Mouse (Mus musculus): ENCODE data around the gene Irgm2. TPM values are rescaled to one million over a fixed set of nuclear protein-coding genes. Genes with fewer than 3 reads are reported as not detected.
"Not testable (repeated sequence)": the region's sequence is repeated elsewhere in the genome, so short reads cannot be mapped to it uniquely, and the experiment has no call there.

The Irgm2 gene
- 0.67 and 0.98 TPM in 2 replicates for polyA plus RNA-seq (2015; fragmentation: Nextera tagmentation; extraction: Ambion mirVana)

DNA sequence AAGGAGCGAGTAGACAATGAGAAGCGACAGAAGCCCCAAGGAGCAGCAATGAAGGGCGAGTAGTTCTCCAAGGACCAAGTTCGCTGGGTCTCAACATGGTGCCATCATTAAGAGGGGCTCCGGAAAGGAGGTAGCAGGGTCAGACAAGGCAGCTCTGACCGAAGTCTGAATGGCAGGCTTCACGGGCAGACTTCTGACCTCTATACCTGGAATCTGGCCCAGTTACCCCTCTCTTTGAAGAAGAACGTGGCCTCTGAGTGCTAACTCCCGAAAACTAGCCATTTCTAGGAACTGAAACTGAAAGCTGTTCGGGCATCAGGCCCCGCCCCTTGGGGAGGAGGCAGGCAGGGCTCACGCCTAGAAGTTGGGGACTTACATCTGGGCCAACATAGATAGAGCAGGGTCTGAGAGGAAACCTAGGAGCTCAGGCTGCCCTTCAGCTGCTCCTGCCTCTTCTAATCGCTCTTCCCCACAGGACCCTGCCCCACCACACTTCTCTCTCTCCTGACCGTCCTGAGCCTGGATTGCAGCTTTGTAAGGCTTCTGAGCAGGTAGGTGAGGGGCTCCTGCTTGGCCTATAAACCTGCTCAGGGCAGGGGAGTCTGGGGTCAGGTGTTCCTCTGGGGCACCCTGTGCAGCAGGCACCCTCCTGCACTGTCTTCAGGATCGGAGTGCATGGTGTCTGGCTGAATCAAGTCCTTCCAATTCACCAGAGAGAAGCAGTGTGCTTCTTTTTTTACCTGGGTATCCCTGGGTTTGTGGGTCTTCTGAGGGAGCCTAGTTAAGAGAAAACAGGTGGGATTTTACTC lies at the start of gene Irgm2, which contains the start of gene Igtp:
Irgm2 (plus strand) TSS at position 390 of the 809 bp plus-strand sequence.
Igtp (plus strand) TSS at position 328 of the 809 bp plus-strand sequence.
- H3K4me3 ChIP-seq (replicated peaks), result peak within 1 kb of the TSS; percentile 42
- H3K36me3 ChIP-seq; H3K27ac ChIP-seq; ATAC-seq; H3K9me3 ChIP-seq; H3K27me3 ChIP-seq; H3K4me1 ChIP-seq (replicated peaks): not testable (repeated sequence)
- peak within 1 kb of the TSS; percentile 42; the same call in 1 of the 2 replicates for H3K9ac ChIP-seq (replicated peaks)
- peak within 1 kb of the TSS; percentile 55 for H3K4me2 ChIP-seq (replicated peaks)
- 14% methylated on average over 14 of the region's 15 CpGs for WGBS

- Histone ChIP-seq H3K4me1 (replicated peaks) (no peaks in the 10 kb centered on the region), H3K4me3 (replicated peaks) (no peak overlapping the region), H3K36me3 (peaks cover 81% of the 10 kb centered on the region), H3K4me2 (replicated peaks) (no peak overlapping the region), H3K9ac (replicated peaks) (no peak overlapping the region), H3K27me3 (no peaks in the 10 kb centered on the region), H3K9me3 (no peaks in the 10 kb centered on the region), H3K27ac (no peak overlapping the region)
- 94% methylated on average over 9 of the region's 9 CpGs for WGBS
- ATAC-seq, result no peak
Observed at GRCm38 (mm10) chr11:58155458-58155857, 44.0 kb upstream of the Irgm2 start.

- H3K4me2 ChIP-seq (replicated peaks), result no peak overlapping the region
- ATAC-seq, result no peak
- no peak overlapping the region for H3K4me3 ChIP-seq (replicated peaks)
- no peaks in the 10 kb centered on the region for H3K4me1 ChIP-seq (replicated peaks)
- H3K9me3 ChIP-seq, result no peaks in the 10 kb centered on the region
- H3K27me3 ChIP-seq, result no peaks in the 10 kb centered on the region
- WGBS, result 90% methylated on average over 3 of the region's 3 CpGs
- no peak overlapping the region for H3K27ac ChIP-seq
- peaks cover 80% of the 10 kb centered on the region for H3K36me3 ChIP-seq
- H3K9ac ChIP-seq (replicated peaks), result no peak overlapping the region
Observed at GRCm38 (mm10) chr11:58156871-58157270, 42.5 kb upstream of the Irgm2 start.

DNA sequence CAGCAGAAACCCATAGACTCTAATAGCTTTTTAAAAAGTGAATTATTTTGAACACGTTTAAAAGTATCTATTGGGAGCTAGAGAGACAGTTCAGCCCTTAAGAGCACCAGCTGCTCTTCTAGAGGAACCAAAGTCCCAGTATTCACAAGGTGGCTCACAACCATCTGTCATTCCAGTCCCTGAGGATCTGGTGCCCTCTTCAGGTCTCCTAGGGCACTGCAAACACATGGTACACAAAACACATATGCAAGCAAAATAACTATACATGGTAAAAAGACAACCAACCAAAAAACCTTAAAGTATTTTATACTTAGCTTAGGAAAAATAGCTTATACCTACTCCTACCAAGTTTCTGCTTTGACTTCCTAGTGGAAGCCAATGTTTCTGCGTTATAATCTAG lies 34.3 kb upstream of the Irgm2 start:
- Histone ChIP-seq H3K36me3 (peaks cover 56% of the 10 kb centered on the region), H3K27me3 (no peaks in the 10 kb centered on the region), H3K4me2 (replicated peaks) (no peak overlapping the region), H3K9me3 (no peaks in the 10 kb centered on the region), H3K4me3 (replicated peaks) (no peak overlapping the region), H3K4me1 (replicated peaks) (peaks cover 8% of the 10 kb centered on the region), H3K27ac (no peak overlapping the region), H3K9ac (replicated peaks) (no peak overlapping the region)
- no peak for ATAC-seq
- WGBS, result 94% methylated on average over 2 of the region's 2 CpGs

DNA sequence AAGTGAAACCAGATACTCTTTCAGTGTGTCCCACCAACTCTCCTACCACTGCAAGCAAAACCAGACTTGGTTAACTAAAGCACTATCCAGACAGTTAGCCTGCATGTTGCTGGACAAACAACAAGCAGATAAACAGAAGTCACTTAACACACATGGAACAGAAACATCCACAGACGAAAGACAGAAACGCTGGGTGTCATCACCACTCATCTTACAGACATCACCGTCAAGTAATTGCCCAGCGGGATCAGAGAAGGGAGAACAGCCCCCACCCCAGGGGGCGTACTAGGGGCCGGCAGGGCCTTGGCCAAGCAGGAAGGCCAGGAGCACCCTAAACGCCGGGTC lies 31.6 kb upstream of the Irgm2 start:
- H3K4me3 ChIP-seq (replicated peaks), result peak overlapping the region; percentile 78
- peak overlapping the region; percentile 82 for H3K9ac ChIP-seq (replicated peaks)
- ATAC-seq, result peak; percentile 3; the same call in 1 of the 2 replicates
- H3K27me3 ChIP-seq, result no peaks in the 10 kb centered on the region
- H3K27ac ChIP-seq, result peak overlapping the region; percentile 71
- H3K9me3 ChIP-seq, result no peaks in the 10 kb centered on the region
- H3K36me3 ChIP-seq, result peaks cover 36% of the 10 kb centered on the region
- peak overlapping the region; percentile 72 for H3K4me2 ChIP-seq (replicated peaks)
- peaks cover 21% of the 10 kb centered on the region for H3K4me1 ChIP-seq (replicated peaks)
- 0% methylated on average over 8 of the region's 8 CpGs for WGBS

DNA sequence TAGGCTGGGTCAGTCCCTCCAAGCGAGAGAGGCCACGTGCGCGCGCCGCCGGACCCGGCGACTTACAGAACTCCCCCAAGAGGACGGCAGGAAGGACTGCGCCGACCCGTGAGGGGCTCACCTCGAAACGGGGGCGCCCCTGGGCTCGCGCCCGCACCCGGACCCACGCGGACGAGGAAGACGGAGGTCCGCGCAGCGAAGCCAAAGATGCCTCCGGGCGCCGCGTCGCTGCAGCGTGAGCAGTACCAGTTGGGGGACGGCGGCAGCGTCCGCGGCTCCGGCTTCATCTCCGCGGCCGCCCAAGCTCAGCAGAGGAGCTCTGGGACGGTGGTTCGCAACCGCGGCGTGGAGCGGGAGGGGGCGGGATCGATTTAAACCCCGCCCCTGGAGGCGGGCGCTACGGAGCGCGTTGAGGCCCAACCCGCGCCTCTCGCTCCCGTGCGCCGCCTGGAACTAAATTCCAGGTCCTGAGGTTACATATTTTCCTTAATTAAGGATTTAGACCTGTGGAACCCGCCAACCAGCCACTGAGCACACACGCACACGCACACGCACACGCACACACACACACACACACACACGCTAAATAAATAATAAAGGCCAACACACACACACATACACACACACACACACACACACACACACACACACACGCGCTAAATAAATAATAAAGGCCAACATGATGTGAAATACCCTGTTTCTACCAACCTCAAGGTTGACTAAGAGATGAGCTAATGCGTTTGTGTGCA lies 31.1 kb upstream of the Irgm2 start, which contains the start of gene Gemin5:
Gemin5 (minus strand) TSS at position 373 of the 749 bp plus-strand sequence.
- peaks cover 22% of the 10 kb centered on the region for H3K4me1 ChIP-seq (replicated peaks)
- ATAC-seq, result peak; percentile 81
- peak within 1 kb of the TSS; percentile 72 for H3K4me2 ChIP-seq (replicated peaks)
- 1% methylated on average over 71 of the region's 71 CpGs for WGBS
- H3K4me3 ChIP-seq (replicated peaks), result peak within 1 kb of the TSS; percentile 78
- peak within 1 kb of the TSS; percentile 82 for H3K9ac ChIP-seq (replicated peaks)
- peaks cover 34% of the 10 kb centered on the region for H3K36me3 ChIP-seq
- H3K9me3 ChIP-seq, result no peaks in the 10 kb centered on the region
- H3K27me3 ChIP-seq, result no peaks in the 10 kb centered on the region
- H3K27ac ChIP-seq, result peak within 1 kb of the TSS; percentile 71

DNA sequence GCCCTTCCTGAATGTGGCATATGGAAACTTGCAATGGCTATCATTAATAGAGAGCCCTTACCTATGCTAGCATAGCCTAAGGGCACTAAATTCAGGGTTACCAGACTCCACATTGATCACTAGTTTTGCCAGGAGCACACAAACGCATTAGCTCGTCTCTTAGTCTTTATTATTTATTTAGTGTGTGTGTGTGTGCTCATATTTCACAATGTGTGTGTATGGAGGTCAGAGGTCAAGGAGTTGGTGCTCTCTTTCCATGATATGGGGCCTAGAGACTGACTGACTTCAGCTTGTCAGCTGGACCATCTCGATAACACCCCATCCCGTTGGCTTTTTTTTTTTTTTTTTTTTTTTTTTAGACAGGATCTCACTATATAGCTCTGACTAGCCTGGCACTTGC lies 29.8 kb upstream of the Irgm2 start:
- Histone ChIP-seq H3K27ac (no peak overlapping the region), H3K9me3 (no peaks in the 10 kb centered on the region), H3K36me3 (peaks cover 33% of the 10 kb centered on the region), H3K9ac (replicated peaks) (no peak overlapping the region), H3K4me1 (replicated peaks) (peaks cover 22% of the 10 kb centered on the region), H3K27me3 (no peaks in the 10 kb centered on the region), H3K4me3 (replicated peaks) (no peak overlapping the region), H3K4me2 (replicated peaks) (no peak overlapping the region)
- no peak for ATAC-seq
- WGBS, result 81% methylated on average over 4 of the region's 4 CpGs

DNA sequence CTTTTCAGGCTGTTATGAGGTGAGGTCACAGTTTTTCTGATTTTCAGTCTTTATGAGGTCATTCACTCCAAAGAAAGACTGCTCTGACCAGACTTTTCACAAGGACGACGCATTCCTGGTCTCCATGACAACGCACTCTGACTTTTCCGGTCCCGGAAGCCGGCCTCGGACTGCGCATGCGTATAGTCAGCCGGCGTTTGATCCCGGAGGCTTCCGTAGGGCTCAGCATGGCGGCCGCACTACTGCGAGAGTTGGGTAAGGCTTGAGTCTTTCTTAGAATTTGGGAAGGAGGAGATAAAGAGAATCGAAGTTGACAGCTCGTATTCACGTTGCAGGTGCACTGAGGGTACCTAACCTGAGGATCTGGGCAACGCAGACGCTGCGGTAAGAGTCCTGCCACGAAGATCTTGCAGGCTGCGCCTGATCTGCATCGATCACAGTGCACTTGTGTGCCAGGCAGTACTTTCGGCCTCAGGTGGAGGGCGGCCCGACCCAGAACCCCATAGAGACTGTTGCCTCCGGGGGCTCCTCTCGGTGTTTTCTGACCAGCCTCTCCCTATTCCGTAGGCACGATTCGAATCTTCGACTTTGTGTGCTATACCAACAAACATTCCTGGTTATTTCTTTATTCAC lies 27.8 kb upstream of the Irgm2 start, which contains the start of gene Mrpl22:
Mrpl22 (plus strand) TSS at position 203 of the 633 bp plus-strand sequence.
- Histone ChIP-seq H3K36me3 (peaks cover 33% of the 10 kb centered on the region), H3K9me3 (no peaks in the 10 kb centered on the region), H3K9ac (replicated peaks) (peak within 1 kb of the TSS; percentile 75), H3K4me2 (replicated peaks) (peak within 1 kb of the TSS; percentile 66), H3K27ac (0 out of 2 replicates have a peak within 1 kb of the TSS, but pooled peaks have one; percentile 22), H3K4me1 (replicated peaks) (peaks cover 22% of the 10 kb centered on the region), H3K27me3 (no peaks in the 10 kb centered on the region), H3K4me3 (replicated peaks) (peak within 1 kb of the TSS; percentile 67)
- under 1% methylated on average over 34 of the region's 34 CpGs for WGBS
- peak; percentile 75 for ATAC-seq

GRCm38 (mm10) chr11:58179563-58179962 lies 19.9 kb upstream of the Irgm2 start:
- 23% methylated on average over 3 of the region's 3 CpGs for WGBS
- Histone ChIP-seq H3K27ac (no peak overlapping the region), H3K4me2 (replicated peaks) (no peak overlapping the region), H3K27me3 (no peaks in the 10 kb centered on the region), H3K9ac (replicated peaks) (no peak overlapping the region), H3K4me3 (replicated peaks) (no peak overlapping the region), H3K9me3 (no peaks in the 10 kb centered on the region), H3K36me3 (peaks cover 60% of the 10 kb centered on the region), H3K4me1 (replicated peaks) (no peaks in the 10 kb centered on the region)
- ATAC-seq, result no peak

GRCm38 (mm10) chr11:58179986-58180385 lies 19.4 kb upstream of the Irgm2 start:
- H3K4me3 ChIP-seq (replicated peaks); H3K9me3 ChIP-seq; H3K27ac ChIP-seq; H3K27me3 ChIP-seq; H3K4me2 ChIP-seq (replicated peaks); ATAC-seq; H3K4me1 ChIP-seq (replicated peaks); H3K9ac ChIP-seq (replicated peaks): not testable (repeated sequence)
- H3K36me3 ChIP-seq, result peaks cover 56% of the 10 kb centered on the region
- 91% methylated on average over 6 of the region's 6 CpGs for WGBS

GRCm38 (mm10) chr11:58180756-58181155 lies 18.7 kb upstream of the Irgm2 start:
- Histone ChIP-seq H3K27ac (no peak overlapping the region), H3K4me3 (replicated peaks) (no peak overlapping the region), H3K9me3 (no peaks in the 10 kb centered on the region), H3K9ac (replicated peaks) (no peak overlapping the region), H3K4me1 (replicated peaks) (no peaks in the 10 kb centered on the region), H3K4me2 (replicated peaks) (no peak overlapping the region), H3K36me3 (peaks cover 48% of the 10 kb centered on the region), H3K27me3 (no peaks in the 10 kb centered on the region)
- ATAC-seq, result no peak
- WGBS, result 92% methylated on average over 7 of the region's 7 CpGs

- Histone ChIP-seq H3K27me3 (no peaks in the 10 kb centered on the region), H3K4me2 (replicated peaks) (no peak overlapping the region), H3K27ac (no peak overlapping the region), H3K4me1 (replicated peaks) (no peaks in the 10 kb centered on the region), H3K9ac (replicated peaks) (no peak overlapping the region), H3K9me3 (no peaks in the 10 kb centered on the region), H3K4me3 (replicated peaks) (no peak overlapping the region), H3K36me3 (peaks cover 20% of the 10 kb centered on the region)
- WGBS, result 94% methylated on average over 3 of the region's 3 CpGs
- ATAC-seq, result no peak
Observed at GRCm38 (mm10) chr11:58183579-58183978, 15.8 kb upstream of the Irgm2 start.
